Mouse (Mus musculus) retina, postnatal 1 day (tissue): ENCODE measurements around the gene Mrpl39.

ENCODE experiments used
- DNase-seq: peaks from one replicate; pipeline ENCODE4 v3.0.0-alpha.2; 2012

Mrpl39 gene

DNA sequence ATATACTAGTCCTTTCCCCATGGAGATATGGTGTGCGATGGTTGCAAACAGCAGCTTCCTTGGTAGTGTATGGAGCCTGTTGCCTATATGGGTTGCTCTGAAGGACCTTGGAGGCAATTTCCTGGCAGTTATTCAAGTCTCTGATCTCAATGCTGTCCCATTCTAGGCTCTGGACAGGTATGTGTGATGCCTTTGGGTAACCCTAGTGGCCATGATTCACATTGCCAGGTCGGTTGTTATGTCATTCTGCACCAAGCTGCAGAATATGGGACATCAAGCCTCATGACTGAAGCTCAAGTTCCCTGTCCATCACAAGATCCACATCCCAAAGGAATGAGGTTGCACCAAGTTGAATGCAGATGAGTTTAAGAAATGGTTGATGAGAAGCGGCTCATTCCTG is 1.8 kb upstream of the Mrpl39 start:
- peak; percentile 5 for DNase-seq

DNA sequence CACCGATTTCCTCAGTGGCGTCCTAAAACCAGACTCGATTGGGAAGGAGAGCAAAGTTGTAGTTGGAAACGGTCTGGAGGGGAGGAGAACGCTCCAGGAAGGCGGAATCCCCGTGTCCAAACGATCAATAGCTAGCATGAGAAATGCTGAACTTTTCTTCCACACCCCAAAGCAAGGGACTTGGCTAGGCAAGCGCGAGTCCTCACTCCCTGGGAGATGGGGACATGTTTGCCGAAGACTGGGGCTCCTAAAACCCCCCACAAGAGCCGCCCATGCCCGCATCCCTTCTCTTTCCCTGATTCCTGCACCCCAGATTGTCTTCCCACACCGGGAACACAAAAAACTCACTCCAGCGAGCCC is 756 bp downstream of the Mrpl39 start:
- DNase-seq = no peak

- DNase-seq = no peak
These were observed 14.9 kb downstream of the Mrpl39 start for GRCm38 (mm10) chr16:84720670-84721069.

DNA sequence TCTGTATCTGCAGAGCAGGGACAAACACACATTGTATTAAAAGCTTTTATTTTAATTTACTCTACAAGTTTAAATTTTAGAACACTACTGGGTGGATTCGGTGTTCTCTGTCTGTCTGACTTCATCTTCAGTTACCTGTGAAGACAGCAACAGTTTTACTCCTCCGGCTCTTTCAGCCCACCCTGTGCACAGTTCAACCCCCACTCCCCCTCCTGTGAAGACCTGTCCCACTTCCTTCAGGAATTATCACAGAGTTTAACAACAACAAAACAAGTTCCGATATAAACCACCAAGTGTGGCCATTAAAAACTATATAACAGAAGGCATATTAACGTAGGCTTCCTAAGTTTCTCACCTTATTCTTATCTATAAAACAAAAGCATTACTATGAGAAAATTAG is 17.3 kb downstream of the Mrpl39 start:
- no peak for DNase-seq

GRCm38 (mm10) chr16:84717618-84718248 is 17.8 kb downstream of the Mrpl39 start:
- no peak for DNase-seq

DNA sequence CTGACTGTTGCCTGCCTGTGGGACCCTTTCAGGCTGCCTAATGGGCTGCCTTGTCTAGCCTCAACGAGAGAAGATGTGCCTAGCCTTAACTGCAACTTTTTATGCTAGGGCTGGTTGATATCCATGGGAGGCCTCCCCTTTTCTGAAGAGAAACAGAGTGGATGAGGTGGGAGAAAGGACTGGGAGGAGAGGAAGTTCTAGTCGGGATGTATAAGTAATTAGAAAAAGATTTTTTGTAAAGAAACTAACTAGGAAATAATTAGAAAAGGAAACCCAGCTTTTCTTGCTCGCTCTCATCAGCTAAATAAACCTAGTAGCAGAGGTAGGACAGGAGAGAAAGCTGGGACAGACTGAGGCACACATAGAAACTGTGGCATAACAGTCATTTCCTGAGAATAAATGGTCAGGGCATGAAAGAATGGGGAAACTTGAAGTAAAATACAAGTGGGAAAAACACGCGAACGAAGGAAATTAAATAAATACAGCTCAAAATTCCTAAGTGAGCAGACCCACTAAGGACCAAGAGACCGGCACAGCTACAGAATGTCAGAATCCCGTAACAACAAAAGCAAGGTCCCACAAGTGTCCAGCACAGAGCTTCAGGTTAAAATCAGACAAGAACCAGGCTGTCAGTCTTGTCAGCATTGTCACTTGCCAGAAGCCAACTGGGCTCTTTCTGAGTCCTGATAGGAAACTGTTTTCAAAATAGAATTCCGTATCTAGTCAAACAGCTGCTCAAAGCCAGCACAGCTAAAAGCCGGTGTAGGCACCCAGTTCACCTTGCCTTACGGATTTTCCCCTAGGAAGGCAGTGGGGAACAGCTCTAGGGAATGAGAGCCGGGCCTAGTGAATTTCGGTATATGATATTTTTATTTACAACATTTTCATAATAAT is 18.6 kb downstream of the Mrpl39 start:
- no peak for DNase-seq

- no peak for DNase-seq
These were observed 19.3 kb downstream of the Mrpl39 start for GRCm38 (mm10) chr16:84716197-84716596.

DNA sequence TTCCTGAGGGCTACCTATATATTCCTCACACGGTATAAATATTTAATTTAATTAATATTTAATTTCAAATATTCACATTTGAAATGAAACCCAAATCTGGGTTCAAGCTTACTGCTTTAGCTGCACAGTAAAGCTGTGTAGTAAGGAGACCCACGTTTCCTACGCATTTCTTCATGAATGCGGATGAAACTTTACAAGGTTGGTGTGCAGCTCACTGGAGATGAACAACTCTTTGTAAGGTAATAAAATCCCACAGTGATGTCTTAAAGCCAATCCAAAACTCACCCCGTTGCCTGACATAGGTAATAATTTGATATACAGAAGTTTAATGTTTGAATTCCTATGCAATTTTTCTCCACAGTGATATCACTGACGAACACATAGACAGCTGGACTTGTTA is 20.6 kb downstream of the Mrpl39 start:
- DNase-seq = no peak

GRCm38 (mm10) chr16:84713926-84714325 is 21.6 kb downstream of the Mrpl39 start:
- DNase-seq = no peak

- no peak for DNase-seq
These were observed 22.4 kb downstream of the Mrpl39 start for GRCm38 (mm10) chr16:84713156-84713555.

DNA sequence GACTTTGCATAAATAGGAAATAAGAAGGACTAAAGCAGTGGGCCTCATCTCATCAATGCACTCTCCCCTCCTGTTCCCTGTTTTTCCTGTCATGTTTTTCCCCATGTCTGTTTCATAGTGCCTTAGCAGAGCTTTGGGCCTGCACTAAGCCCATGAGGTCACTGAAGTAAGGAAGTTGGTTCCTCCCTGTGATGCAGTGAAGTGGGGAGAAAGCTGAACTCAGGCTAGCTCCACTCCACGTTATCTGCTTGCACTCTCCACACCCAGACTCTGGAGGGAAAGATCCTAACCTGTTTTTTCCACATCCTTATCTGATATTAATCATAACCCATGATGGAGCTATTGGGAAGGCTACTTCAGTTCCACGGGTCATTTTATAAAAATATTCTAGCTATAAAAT is 26.9 kb downstream of the Mrpl39 start:
- no peak for DNase-seq

- no peak for DNase-seq
These were observed 27.7 kb downstream of the Mrpl39 start for GRCm38 (mm10) chr16:84707802-84708201.

GRCm38 (mm10) chr16:84706571-84706970 is 29.0 kb downstream of the Mrpl39 start:
- DNase-seq = no peak

- DNase-seq = no peak
These were observed 30.0 kb downstream of the Mrpl39 start for GRCm38 (mm10) chr16:84705507-84705906.

DNA sequence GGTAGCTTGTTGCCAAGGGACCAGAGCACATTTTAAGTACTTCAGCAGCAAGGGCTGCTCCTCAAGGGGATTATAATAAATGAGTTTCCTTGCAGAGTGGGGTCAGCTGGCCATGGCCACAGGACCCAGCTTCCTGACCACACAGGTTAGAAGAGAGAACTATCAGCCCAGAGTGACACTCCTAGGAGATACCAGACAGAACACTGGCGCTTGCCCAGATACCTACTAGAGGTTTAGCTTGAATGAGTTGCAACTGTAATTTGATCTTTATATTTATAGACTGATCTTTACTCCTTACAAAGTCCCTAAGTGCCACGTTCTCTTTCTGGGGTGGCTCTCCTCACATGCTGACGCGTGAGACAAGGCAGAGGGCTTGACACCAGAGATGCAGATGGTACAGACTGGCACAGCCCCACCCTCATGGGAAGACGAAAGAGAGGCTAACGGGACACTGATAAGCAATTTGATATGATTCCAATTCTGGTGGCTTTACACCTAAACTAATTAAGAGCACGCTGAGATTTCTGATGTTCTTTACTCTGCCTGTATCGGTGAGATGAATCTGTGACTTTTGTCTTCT is 30.8 kb downstream of the Mrpl39 start:
- DNase-seq = no peak

GRCm38 (mm10) chr16:84703769-84704660 is 31.5 kb downstream of the Mrpl39 start:
- peak; percentile 6 for DNase-seq

DNA sequence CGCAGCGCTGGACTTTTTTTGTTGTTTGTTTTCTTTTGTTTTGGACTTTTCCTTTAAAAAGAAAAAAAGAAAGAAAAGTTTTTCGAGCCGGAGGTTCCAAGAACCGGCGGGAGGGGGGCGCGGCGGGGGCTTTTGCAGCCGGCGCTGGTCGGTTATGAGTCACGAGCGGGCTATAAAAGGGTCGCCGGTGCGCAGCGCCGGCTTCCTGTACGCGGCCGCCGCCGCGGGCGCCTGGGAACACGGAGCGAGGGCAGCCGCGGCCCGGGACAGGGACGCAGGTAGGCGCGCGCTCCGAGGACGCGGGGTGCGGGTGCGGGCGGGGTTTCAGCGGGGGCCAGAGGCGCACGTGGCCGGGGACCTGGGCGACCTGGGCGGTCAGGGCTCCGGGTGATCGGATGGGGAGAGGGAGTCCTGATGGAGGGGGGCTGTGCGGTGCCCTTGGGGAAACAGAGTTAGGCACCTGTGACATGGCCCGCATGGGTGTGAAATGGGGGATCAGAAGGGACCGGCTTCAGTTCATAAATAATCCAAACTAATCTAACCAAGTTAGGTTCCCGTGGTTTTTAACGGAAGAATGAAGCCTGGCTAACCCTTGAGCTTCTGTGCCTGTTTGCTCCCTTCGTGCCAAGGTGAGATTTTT is 32.3 kb downstream of the Mrpl39 start:
- peak; percentile 67 for DNase-seq

GRCm38 (mm10) chr16:84702230-84703128 is 33.1 kb downstream of the Mrpl39 start:
- DNase-seq = peak; percentile 56

GRCm38 (mm10) chr16:84701041-84701440 is 34.5 kb downstream of the Mrpl39 start:
- no peak for DNase-seq

- no peak for DNase-seq
These were observed 36.8 kb downstream of the Mrpl39 start for GRCm38 (mm10) chr16:84698708-84699107.

GRCm38 (mm10) chr16:84696178-84696577 is 39.4 kb downstream of the Mrpl39 start:
- DNase-seq = no peak
